Mouse (Mus musculus) layer of hippocampus, adult 9-11 months (tissue): Measurements from ENCODE around the gene Eef2k.
"Not testable (repeated sequence)": the region's sequence is repeated elsewhere in the genome, so short reads cannot be mapped to it uniquely, and the experiment has no call there.

Source experiments
- DNase-seq: peaks from one replicate; pipeline ENCODE4 v3.0.0; 2022

The Eef2k gene

GRCm38 (mm10) chr7:120942506-120942905, 99.9 kb downstream of the Eef2k start:
- DNase-seq = no peak

- no peak for DNase-seq
These were observed 101.4 kb downstream of the Eef2k start for GRCm38 (mm10) chr7:120943936-120944509.

DNA sequence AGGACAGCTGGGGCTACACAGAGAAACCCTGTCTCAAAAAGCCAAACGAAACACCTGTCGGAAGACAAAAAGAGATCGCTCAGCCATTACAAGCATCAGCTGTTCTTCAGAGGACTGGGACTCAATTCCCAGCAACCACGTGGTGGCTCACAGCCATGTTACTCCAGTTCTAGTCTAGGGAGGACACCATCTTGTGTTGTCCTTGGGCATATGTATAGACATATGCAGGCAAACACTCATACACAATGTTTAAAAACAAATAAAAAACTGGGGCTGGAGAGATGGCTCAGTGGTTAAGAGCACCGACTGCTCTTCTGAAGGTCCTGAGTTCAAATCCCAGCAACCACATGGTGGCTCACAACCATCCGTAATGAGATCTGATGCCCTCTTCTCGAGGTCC, 111.0 kb downstream of the Eef2k start:
- not testable (repeated sequence) for DNase-seq
